Mouse (Mus musculus) ES-CJ7 (cell line): ENCODE results near the gene Pithd1.
A peak's percentile ranks its signal among the peaks of the same experiment; 100 is the strongest.

ENCODE experiments used
- DNase-seq: peaks from one replicate; pipeline ENCODE4 v3.0.0; 2011; ENCODE audit warnings: low read depth, low spot score

The Pithd1 gene

GRCm38 (mm10) chr4:135962198-135962597, 24.9 kb downstream of the Pithd1 start:
- DNase-seq, result no peak

- DNase-seq, result no peak
Measured at GRCm38 (mm10) chr4:135961709-135962108, 25.4 kb downstream of the Pithd1 start.

- peak; percentile 86 for DNase-seq
Measured at GRCm38 (mm10) chr4:135960717-135961116, 26.3 kb downstream of the Pithd1 start.

- no peak for DNase-seq
Measured at GRCm38 (mm10) chr4:135958354-135958753, 28.7 kb downstream of the Pithd1 start.

GRCm38 (mm10) chr4:135955886-135956285, 31.2 kb downstream of the Pithd1 start:
- no peak for DNase-seq

GRCm38 (mm10) chr4:135954241-135954640, 32.8 kb downstream of the Pithd1 start:
- DNase-seq, result peak; percentile 41

GRCm38 (mm10) chr4:135953179-135953578, 33.9 kb downstream of the Pithd1 start:
- no peak for DNase-seq

GRCm38 (mm10) chr4:135951505-135951904, 35.6 kb downstream of the Pithd1 start:
- peak; percentile 75 for DNase-seq

- DNase-seq, result no peak
Measured at GRCm38 (mm10) chr4:135950365-135950764, 36.7 kb downstream of the Pithd1 start.

GRCm38 (mm10) chr4:135949911-135950310, 37.2 kb downstream of the Pithd1 start:
- peak; percentile 36 for DNase-seq

- no peak for DNase-seq
Measured at GRCm38 (mm10) chr4:135949475-135949874, 37.6 kb downstream of the Pithd1 start.

GRCm38 (mm10) chr4:135948142-135948541, 38.9 kb downstream of the Pithd1 start:
- DNase-seq, result no peak

- no peak for DNase-seq
Measured at GRCm38 (mm10) chr4:135946659-135947301, 40.3 kb downstream of the Pithd1 start.

GRCm38 (mm10) chr4:135946278-135946658, 40.8 kb downstream of the Pithd1 start, which contains the start of gene Hmgcl:
Gene Hmgcl (plus strand): TSS chr4:135946448.
- peak; percentile 95 for DNase-seq

GRCm38 (mm10) chr4:135945706-135946105, 41.4 kb downstream of the Pithd1 start:
- no peak for DNase-seq

GRCm38 (mm10) chr4:135943389-135943788, 43.7 kb downstream of the Pithd1 start:
- no peak for DNase-seq

- no peak for DNase-seq
Measured at GRCm38 (mm10) chr4:135942193-135942592, 44.9 kb downstream of the Pithd1 start.

GRCm38 (mm10) chr4:135941026-135941425, 46.0 kb downstream of the Pithd1 start:
- peak; percentile 71 for DNase-seq

- peak; percentile 40 for DNase-seq
Measured at GRCm38 (mm10) chr4:135938858-135939257, 48.2 kb downstream of the Pithd1 start.

GRCm38 (mm10) chr4:135935502-135935901, 51.6 kb downstream of the Pithd1 start:
- no peak for DNase-seq

GRCm38 (mm10) chr4:135934708-135935500, 52.2 kb downstream of the Pithd1 start:
- no peak for DNase-seq

- peak; percentile 46 for DNase-seq
Measured at GRCm38 (mm10) chr4:135931832-135932231, 55.2 kb downstream of the Pithd1 start.

- no peak for DNase-seq
Measured at GRCm38 (mm10) chr4:135930239-135930638, 56.8 kb downstream of the Pithd1 start.
